Mouse (Mus musculus) heart, postnatal 4 days (tissue): ENCODE measurements around the gene Vpreb2. TPM values are rescaled to one million over a fixed set of nuclear protein-coding genes. Genes with fewer than 3 reads are reported as not detected.
"Not testable (repeated sequence)": the region's sequence is repeated elsewhere in the genome, so short reads cannot be mapped to it uniquely, and the experiment has no call there.

ENCODE experiments used
- DNase-seq: peaks from one replicate; pipeline ENCODE4 v3.0.0; 2021
- total RNA-seq, 2 experiments: library from RNA; stranded (reverse); gene quantifications; 2 replicates each; pipeline ENCODE4 v1.2.3; 2021

Gene Vpreb2
- total RNA-seq: not detected

DNA sequence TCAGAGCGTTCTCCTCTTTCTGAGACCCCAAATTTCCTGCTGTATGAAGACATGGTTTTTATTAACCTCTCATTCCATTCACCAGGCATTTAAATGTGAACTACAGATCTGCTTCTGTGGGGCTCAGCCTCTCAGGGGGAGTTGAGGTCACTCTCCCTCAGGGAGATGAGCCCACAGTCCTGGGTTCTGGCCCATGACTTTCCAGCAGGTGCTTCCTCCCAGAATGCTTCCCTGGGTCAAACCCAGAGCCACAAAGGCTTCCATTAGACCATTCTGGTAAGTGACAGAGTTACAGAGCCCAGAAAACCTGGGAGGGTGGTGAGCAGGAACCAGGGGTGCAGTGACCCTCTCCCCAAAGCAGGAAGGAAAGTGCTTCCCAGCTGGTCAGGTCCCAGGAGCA lies at the start of gene Vpreb2:
TSS of gene Vpreb2 (plus strand) at position 301 of the 400 bp plus-strand sequence.
- no peak for DNase-seq

DNA sequence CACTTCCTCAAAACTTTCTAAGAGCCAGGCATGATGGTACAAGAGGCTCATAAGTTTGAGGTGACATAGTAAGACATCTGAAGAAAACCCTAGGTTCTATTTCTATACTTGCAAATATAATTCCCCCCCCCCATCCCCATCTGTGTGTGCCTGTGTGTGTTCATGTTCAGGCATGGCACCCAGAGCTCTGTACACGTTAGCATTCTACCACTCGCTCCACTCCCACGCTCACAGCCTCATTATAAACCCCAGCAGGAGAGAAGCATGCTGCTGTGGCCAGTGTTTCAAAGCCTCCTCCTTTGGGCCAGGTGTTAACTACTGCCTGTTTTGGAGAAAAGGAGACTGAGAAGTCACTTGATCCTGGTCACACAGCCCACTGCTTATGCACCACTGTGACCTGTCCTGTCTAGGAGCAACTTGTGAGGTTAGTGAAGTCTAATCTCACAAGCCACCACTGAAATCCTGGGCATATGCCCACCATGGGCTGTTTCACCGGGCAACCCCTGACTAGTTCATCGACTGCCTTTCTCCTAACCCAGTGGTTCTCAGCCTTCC lies 48.2 kb upstream of the Vpreb2 start:
- DNase-seq: no peak

DNA sequence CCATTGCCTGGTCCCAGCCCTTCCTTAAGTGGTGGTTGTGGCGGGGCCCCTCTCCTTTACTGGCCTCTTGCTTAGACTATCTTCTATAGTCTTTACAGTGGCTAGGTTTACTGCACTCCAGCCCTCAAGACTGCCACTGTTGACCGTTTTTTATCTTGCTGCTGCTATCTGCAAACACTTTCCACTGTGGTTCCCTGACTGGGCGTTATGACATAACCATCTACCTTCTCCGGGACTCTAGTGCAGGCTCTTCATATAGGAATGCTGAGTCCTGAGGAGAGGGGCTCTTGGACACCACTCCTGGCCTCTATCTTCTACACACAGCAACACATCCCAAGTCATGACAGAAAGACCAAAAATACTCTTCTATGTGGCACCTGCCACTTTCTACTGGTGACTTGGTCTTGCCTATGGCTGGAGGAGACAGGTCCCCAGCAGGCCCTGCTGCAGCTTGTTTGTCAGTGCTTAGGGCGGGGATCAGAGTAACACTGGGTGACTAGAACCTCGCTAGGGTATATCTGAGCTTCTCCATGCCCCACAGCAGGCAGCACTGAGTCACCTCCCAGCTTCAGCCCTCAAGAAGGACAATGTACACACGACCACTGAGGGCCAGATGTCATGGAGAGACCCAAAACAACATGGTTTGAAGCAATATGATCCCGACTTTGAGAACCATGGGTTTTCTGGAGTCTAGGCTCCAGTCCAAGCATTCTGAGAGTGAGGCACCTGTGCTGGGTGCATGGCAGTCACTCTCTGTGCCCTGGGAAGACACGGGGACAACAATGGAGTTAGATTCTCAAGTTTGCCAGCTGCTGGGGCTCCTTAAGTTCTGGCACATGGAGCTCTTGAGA lies 46.4 kb upstream of the Vpreb2 start:
- no peak for DNase-seq

DNA sequence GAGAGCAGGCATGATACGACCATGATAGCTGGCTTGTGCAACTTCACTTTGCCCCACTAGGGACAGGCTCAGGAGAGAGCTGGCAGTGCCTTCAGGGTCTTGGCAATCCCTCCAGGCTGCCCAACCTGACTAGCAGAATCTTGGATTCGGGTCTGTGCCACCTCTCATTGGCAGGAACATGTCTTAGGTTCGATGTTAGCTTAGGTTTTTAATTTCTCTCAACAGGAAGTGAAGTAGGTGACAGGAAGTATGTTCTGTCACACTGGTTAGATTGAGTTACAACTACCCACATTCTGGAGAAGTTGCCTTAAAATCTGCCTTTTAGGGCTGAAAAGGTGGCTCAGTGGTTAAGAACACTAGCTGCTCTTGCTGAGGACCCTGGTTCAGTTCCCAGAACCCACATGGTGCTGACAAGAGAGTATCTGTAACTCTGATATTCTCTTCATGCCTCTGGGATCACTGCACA lies 45.8 kb upstream of the Vpreb2 start:
- DNase-seq: no peak

DNA sequence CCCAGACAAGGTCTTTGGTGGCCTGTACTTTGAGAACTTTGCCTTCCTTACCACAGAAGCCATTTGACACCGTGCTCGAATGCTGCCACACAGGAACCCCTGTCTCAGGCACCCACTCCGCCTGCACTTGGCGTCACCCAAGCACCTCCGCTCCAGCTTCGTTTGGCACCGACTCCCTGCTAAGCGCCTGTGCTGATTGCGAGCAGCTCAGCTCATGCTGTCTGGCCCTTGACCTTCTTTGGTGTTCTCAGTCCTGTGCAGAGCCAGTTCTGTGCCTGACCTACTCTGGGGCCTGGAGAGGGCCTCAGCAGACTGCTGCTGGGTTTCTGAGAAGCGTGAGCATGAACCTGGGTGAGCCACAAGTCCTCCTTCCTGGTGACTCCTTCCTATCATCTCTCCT lies 43.5 kb upstream of the Vpreb2 start:
- no peak for DNase-seq

DNA sequence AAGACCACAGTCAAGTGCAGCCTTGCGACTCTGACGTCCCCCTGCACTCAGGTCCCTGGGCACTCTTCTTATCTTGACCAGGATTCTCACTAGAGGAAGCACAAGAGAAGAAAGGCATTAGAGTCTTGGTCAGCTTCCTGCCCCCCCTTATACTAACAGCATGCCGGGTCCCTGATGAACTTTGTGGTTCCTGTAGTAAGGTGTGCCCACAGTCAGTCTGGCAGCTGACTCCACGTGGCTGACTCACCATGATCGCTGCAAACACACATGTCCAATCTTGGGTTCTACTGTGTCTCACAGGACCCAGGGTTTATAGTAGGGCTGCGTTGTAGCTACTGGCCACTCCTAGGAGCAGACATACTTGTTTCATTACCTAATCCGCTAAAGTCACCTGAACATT lies 42.0 kb upstream of the Vpreb2 start:
- no peak for DNase-seq

DNA sequence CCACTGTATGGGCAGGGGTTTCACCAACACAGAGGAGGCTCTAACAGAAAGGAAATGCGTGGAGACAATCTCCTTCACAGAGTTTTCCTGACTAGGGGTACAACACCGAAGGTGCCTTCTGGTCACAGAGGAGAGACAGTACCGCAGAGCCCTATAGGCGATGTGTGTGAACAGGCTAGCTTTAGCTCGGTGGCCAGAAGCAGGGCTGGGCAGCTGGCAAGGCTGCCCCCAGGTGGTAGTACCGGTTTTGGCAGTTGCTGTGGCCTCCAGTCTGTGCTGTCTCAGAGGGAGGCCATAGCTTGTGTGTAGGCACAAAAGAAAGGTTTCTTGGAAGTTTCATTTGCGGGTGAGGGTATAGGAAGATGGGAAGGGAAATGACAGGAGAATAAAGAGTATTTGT lies 41.4 kb upstream of the Vpreb2 start:
- DNase-seq: peak; percentile 72

DNA sequence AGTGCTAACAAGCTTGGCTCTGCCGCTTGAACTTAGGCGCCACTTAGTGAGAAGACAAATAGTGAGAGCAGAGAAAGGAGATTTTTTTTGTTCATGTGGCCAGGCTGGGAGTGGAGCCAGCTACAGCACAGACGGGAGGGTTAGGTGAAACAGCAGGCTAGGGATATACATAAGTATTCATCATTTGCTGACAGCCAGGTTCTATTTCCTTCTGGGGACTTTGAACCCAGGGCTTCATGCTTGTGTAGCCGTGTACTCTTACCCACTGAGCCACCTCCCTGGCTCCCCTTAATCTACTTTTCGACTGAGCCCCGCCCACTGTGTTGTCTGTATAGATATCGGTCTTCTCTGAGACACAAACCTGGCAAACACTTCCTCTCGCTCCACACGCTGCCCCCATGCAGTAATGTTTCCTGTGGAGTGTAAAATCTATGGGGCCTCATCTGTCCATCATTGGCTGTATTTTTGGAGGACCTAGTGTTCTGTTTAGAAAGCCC lies 40.9 kb upstream of the Vpreb2 start:
- DNase-seq: no peak

DNA sequence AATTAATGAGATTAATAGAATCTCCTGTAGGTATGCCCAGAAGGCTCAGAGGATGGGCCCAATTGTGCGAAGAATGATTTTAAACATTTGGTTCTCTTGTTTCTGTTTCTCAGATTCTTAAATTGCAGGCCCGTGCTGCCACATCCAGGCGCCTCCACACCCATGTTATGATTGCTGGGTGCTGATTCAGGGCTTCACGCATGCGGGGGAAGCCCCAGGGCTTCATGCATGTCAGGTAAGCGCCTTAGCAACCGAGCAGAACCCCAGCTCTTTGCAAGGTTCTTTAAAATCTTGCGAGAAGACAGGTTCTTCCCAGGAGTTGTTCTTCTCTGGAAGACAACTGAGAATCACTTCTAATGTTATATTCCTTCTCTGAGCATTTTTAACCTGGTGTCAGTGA lies 36.8 kb upstream of the Vpreb2 start:
- no peak for DNase-seq

DNA sequence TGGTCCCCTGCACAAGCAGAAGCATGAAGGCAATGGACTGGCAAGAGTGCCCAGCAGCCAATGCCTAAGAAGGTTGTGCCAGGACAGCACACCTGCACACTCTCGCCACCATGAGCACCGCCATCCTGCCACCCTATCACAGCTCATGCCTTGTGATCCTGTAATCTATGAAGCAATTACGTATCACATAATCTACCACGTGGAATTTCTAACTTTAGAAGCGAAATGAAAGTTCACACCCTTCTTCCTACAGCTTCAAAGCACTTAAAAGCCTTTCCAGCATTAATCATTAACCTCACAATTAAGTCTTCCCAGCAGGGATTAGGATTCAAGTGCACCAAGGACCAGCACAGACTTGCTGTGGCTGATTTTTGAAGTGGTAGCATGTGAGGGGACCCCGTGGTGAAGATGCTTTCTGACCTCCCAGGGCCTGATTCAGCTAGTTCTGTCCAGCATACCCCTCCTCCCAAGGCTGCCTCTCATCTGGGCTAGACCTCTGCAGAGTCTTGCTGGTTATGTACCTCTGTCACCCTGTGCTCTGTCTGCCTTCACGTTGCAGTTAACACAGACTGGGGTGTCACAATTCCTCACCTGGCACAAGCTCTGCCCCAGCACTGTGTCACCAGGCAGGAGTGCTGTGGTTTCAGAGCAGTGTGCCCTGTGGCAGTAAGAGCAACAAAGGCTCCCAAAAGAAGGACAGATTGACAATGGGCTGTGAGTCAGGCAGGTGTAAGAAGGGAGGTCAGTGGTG lies 35.0 kb upstream of the Vpreb2 start:
- no peak for DNase-seq

DNA sequence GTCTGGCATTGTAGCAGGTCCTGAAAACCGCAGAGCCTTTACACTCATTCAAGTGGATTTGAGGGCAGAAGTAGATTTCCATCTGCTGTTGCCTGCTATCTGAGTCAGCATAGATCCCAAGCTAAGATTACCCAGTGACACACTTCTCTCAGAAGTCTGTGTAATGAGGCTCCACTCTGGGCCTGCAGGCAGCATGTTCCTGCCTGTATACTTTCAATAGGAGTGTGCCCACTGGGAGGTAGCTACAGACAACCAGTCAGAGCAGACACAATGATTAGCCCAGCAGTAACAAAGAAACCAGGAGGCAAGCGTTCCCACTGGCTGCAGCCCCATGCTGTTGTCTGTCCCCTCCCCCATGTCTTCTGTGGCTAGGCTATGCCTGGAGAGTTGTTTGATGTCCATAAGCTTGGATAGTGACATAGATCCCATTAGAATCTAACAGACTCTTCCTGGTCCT lies 30.8 kb upstream of the Vpreb2 start:
- no peak for DNase-seq

DNA sequence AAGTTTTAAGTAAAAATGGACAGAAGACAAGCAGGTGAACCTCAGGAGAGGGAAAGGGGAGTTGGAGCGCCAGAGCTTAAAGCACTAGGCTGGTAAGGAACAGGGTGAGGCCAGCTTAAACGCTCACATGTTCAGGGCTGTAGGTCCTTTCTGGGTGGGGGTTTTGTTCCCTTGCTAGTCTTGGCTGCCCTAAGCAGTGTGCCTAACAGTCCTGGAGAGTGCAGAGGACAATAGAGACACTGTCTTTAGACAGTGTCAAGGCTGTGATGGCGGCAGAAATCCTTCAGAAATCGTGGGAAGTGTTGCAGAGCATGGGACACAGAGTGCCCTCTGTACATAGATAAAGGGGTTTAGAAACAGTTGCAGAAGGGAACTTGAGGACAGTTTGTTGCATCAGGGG lies 30.2 kb upstream of the Vpreb2 start:
- DNase-seq: no peak

DNA sequence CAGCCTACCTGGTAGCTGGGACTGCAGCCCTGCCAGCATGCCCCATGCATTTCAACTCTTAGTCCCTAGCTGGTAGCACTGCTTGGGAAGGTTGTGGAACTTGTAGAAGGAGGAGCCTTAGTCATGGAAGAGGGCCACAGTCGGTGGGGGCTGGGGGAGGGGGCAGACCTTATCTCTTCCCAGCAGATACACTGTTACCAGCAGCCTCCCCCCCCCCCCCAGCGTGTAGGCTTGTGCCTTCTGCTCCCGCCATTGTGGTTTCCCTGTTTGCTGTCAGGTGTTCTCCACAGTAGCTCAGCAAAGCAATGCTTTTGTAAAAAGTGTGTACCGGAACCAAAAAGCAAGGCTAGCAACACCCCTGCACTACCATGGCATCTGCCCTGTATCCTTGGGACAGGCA lies 28.6 kb upstream of the Vpreb2 start:
- no peak for DNase-seq

DNA sequence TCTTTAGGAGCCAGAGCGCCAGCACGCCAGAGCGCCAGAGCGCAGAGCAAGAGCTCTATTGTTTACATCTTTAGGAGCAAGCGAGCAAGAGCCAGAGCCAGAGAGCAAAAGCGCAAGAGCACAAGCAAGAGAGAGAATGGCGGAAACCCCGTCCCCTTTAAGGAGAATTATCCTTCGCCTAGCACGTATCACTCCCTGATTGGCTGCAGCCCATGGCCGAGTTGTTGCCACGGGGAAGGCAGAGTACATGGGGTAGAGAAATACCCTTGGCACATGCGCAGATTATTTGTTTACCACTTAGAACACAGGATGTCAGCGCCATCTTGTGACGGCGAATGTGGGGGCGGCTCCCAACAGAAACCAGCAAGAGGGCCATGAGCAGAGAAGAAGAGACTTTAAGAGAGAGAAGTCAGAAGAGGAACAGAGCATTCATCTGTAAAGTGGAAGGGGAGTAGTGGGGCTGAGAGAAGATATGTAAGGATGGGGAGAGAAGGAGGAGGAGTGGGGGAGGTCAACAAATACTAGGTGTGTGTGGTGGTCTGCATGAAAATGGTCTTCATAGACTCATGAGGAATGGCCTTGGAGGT lies 24.1 kb upstream of the Vpreb2 start:
- DNase-seq: not testable (repeated sequence)

DNA sequence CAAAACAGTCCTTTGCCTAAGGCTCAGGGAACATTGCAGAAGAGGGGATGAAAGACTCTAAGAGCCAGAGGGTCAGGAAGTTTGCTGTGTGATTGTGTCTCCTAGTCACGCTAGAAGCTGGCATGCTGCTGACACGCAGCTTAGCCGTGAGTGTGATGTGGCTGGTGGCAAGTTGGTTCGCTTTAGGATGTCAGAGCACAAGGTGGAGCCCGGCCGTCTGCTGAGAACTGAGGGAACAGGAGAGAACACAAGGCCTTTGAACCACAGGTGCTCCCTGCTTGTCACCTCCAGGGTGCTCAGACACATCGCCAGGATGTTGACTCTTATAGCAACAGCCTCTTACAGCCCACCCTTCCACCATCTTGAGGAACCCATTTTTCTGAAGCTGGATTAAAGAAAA lies 18.1 kb upstream of the Vpreb2 start:
- no peak for DNase-seq

DNA sequence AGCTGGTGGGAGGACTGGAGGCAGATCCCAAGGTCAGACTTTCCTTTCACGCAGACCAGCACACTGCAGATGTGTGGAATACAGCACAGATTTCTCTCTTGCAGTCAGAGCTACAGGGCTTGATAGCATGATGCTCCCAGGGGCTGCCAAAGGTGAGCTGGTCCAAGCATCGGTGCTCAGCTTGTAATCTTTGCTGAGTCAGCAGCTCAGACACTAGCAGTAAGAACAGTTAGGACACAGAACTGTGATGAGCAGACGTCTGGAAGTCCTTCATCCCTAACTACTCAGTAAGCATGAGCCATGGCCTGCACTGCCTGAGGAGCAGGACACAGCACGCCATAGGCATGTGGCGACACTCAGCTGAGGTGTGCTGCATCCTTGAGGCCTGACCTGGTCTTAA lies 8.4 kb upstream of the Vpreb2 start:
- DNase-seq: no peak

DNA sequence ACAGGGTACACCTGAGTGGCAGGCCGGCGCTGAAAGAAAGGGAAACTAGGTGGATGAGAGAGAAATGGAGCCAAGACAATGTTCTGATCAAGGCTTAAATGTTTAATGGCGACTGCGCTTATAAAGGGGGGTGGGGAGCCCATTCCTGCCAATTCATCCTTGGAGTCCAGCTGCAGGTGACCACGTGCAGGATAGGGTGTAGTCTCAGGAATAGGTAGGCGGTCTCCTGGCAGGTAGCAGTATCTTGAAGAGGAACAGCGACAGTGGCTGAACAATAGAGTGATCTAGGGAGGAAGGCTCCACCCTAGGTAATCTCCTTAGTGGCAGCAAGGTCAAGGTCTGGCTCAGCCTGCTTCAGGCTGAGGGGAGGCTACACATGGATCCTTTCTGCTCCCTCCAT lies 2.4 kb upstream of the Vpreb2 start:
- not testable (repeated sequence) for DNase-seq

DNA sequence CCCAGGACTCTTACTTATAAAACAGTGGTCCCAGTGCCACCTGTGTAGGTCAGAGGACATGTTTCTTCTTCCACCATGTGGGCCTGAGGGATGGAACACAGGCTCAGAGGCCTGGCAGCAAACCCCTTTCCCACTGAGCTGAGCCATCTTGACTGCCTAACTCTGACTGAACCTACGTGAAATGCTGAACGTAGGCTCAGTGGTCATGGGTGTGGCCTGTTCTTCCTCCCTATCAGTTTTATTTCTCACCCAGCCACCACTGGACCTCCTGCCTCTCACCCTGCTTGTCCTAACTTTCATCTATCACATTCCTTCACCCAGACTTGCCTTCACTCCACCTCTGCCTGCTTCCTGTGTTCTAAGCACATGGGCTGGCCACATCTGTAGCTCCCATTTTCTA lies 3.0 kb downstream of the Vpreb2 start:
- no peak for DNase-seq

DNA sequence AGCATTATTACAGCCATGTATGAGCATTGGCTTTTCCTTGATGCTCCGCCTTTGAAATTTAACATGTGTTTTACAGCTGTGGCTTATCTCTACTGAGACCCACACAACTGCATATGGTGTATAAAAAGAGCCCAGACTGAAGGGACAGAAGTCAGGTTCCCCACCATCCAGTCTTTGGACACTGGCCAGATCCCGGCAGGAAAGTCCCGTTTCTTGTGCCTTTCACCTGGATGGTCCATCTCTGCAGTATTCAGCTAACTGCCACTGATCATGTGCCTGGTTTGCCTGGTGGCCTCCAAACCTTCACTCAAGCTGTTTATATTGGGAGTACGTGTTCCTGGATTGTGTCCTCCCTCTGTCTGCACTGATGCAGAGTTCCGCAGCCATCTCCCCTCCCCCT lies 4.0 kb downstream of the Vpreb2 start:
- DNase-seq: no peak

DNA sequence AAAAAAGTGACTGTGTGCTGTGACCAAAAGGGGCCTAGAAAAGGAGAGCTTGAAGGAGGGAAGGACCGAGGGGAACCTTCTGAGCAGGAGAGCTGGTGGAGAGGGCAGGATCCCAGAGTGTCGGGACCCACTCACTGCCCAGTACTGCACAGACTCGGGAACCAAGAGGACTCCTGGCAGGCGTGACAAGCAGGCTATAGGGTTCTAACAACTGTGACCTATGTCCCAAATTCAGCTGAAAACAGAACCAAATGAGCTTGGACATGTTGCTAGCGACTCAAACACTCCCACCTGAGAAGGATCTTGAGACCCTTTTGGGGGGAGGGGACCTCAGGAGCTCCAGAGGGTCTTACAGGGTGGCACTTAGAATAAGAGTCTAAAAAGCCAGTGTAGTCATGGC lies 4.8 kb downstream of the Vpreb2 start:
- no peak for DNase-seq

DNA sequence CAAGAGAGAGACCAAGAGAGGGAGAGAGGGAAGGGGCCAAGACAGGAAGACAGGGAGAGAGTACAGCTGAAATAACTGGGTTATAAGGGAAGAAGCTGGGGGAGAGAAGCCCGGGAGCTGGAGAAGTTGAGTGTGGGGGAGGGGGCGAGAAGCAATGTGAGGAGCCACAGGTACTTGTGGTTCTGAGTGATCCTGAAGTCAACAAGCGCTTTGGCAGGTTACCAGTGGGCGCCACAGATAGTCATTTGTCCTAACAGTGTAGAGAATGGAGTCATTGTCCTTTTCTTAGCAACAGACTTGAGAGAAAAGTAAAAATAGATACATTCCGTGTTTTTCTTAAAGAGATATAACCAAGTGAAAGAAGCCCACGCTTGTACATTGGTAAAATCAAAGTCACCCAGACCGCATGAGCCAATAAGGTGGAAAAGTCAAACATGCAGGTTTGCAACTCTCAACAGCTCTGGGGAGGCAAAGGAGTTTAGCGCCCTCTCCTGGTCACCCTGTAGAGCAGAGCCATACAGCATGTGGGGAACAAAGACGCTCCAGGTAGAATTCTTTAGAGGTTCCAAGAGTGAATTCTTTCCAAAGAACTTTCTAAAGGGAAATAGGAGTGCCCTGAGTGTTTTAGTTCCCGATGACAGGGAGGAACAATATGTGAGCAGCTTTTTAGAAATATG lies 6.4 kb downstream of the Vpreb2 start:
- peak; percentile 69 for DNase-seq

DNA sequence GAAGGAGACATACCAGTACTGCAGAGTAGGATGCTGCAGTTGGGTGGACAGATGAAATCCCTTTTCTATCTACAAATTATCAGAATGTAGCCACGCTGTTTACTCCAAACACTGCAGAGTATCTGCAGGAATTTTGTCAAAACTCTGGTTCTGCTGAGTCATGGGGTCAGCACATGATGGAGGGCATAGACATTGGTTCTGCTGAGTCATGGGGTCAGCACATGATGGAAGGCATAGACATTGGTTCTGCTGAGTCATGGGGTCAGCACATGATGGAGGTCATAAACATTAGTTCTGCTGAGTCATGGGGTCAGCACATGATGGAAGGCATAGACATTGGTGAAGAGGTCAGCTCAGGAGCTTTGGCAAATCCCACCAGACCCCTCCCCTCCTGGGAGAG lies 7.5 kb downstream of the Vpreb2 start:
- DNase-seq: no peak
